Mouse (Mus musculus) lung, postnatal 36 days (tissue): Measurements from ENCODE around the gene Zbtb20.

Source experiments
- DNase-seq: peaks from one replicate; pipeline ENCODE4 v3.0.0; 2022; ENCODE audit warnings: mixed read lengths

The Zbtb20 gene

GRCm38 (mm10) chr16:43402888-43403287, 527.2 kb downstream of the Zbtb20 start:
- peak; percentile 30 for DNase-seq

DNA sequence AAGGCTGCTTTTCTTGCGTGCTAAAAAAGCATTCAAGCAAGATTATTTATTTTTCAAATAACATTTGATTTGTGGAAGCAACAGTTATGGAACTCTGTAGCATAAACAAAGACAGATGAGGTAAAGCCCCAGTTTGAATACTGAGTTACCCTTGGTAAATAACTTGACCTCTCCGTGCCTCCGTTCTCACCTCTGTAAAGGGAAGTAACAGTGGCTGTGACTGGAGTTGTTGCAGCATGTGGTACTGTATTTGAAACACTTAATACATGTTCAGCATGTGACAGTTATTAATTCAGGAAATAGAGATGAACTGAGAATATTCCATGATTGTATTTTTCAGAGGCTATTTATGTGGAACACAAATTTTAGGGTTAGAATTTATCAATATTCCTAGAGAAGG, 529.4 kb downstream of the Zbtb20 start:
- no peak for DNase-seq

DNA sequence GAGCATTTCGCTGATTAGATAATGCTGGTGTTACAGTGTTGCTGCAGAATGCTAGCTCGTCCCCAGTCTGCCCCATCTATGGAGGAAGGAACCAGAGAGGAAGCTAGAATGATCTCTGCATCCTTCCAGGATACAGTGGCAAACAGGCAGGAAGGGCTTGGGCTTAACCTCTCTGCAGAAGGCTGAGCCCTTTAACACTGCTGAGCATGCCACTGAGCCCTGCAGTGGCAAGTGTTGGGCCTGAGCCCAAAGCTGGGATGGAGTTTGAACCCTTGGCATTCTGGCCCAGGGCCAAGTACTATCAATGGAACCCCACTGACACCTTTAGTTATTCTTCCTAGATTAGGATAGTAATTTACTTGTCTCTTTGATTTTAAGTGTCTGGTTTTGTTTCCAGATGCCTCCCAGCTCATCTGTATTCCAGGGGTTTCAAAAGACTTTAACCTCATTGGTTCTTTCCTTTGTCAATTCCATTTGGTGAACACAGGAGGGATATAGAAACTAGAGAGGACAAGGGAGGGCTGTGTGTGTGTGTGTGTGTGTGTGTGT, 532.0 kb downstream of the Zbtb20 start:
- DNase-seq: no peak

DNA sequence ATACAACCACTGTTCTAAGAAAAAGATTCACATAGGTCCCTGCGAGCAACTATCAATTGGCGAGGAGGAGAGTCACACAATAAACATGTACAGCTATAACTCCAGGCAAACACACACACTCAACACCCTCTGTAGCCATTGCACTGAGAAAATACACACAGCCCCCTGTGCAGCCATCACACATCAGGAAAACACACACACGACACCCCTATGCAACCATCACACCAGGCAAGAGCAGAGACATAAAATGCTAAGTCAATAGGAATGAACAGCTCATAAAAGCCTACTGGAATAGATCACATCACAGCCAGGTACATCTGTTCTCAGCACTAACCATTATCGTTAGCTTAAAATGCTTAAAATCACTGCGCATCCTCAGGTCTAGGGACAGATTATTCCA, 532.9 kb downstream of the Zbtb20 start:
- no peak for DNase-seq

- peak; percentile 13 for DNase-seq
These were observed 533.6 kb downstream of the Zbtb20 start for GRCm38 (mm10) chr16:43409108-43409909.

DNA sequence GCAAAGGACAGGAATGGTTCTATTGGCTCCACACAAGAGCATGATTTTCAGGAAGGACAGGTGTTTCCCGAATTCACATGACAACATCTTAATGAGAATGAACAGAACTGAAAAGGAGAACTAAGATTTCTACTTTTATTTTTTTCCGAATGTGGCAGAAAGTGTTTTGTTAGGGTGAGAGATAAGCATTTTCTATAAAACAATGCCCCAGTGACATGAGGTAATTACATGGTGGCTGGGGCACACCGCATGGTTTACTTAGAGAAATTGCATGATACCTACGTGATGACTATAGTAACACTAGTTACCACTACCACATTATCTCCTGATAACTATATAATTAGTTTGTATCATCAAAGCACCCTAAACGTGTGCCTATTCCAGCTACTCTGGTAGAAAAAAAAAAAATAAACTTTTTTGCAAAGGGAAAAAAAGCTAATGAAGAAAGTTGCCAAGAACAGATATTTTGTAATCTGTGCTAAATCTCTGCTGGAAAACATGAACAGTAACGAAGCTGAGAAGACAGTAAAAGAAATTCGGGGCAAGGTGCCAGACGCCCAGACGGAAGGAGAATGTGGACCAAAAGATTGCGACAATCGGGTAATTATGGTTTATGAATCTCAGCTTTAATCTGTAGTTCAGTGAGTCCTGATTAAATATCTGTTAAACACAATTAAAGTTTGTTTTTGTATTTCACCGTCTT, 534.4 kb downstream of the Zbtb20 start:
- DNase-seq: peak; percentile 69

- DNase-seq: no peak
These were observed 534.9 kb downstream of the Zbtb20 start for GRCm38 (mm10) chr16:43410613-43410974.

DNA sequence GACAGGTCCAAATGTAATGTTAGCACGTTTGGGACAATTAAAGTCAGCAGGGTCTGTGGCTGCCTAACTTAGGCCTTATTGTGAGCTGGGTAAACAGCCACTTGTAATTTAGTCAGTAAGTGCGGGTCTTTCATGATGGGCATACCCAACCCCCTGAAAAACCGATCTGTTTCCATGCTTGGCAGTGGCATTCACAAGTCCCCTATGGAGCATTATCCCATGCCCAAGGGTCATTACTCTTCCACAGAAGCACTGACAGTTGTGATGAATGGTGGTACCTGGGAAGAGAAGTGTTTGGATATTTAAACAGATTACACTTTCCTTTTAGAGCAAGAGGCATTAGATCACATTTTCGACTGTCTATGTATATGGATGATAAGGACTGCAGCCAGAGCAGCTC, 540.2 kb downstream of the Zbtb20 start:
- no peak for DNase-seq

GRCm38 (mm10) chr16:43419923-43420322, 544.2 kb downstream of the Zbtb20 start:
- no peak for DNase-seq

GRCm38 (mm10) chr16:43428955-43429354, 553.3 kb downstream of the Zbtb20 start:
- no peak for DNase-seq

- DNase-seq: no peak
These were observed 554.3 kb downstream of the Zbtb20 start for GRCm38 (mm10) chr16:43430030-43430429.

DNA sequence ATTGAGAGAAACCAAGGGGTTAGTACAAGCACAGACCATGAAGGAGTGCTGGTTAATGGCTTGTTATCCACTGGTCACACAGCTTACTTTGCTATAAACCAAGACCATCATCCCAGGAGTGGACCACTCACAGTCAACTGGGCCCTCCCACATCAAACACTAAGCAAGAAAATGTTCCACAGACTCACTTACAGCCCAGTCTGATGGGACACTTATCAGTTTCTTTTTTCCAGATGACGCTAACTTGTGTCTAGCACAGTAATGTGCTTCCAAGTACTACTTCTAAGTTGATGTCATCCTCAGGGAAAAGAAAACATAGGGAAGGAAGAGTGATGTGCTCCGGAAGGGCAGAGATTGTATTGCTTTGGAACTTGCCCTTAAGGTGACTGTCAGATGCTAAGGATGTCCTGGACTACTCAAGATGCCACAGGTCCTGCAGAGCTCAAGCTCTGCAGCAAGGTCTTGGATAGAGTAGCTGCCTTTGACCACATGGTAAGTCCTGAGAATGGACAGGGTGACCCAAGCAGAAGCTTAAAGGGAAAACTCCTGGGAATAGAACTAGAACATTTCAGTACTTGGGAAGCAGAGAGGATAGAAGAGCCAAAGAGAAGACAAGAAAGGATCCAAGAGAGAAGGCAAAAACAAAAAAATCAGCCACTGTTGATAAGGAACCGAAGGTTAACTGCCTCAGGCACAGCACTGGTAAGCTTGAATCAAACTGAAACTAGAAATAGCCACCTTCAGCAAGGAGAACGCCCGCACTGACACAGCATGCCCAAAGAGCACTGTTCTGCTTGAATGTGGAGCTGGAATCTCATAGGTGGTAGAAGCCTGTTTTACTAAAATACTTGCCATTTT, 556.1 kb downstream of the Zbtb20 start:
- DNase-seq: no peak

GRCm38 (mm10) chr16:43434941-43435340, 559.3 kb downstream of the Zbtb20 start:
- peak; percentile 50 for DNase-seq

GRCm38 (mm10) chr16:43438878-43439371, 563.2 kb downstream of the Zbtb20 start:
- peak; percentile 32 for DNase-seq

GRCm38 (mm10) chr16:43441392-43441791, 565.7 kb downstream of the Zbtb20 start:
- no peak for DNase-seq

GRCm38 (mm10) chr16:43443034-43443433, 567.4 kb downstream of the Zbtb20 start:
- DNase-seq: no peak

GRCm38 (mm10) chr16:43448141-43448981, 572.7 kb downstream of the Zbtb20 start:
- no peak for DNase-seq

DNA sequence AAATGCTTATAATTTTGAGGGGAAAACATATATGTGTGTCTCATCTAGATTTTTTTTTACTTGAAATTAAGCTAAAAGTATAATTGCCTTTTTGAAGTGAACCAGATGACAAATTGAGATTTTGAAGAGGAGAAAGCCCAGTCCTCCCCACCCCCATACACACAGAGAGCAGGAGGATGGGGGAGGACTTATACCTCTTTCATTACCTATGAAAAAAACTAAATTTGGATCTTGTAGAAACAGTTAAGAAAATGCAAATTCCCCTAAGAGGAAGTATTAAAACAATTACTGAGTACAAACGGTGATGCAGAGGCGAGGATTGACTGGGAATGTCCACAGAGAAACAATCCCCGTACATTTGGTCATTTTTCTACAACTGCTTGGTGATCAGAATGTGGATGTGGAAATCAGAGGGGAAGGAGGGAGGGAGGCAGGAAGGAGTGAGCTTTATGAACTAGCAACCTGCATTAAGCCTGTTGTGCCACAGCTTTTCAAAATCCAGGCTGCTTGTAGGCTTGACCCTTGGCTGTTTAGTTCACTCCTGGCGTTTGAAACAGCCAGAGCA, 578.8 kb downstream of the Zbtb20 start:
- no peak for DNase-seq

DNA sequence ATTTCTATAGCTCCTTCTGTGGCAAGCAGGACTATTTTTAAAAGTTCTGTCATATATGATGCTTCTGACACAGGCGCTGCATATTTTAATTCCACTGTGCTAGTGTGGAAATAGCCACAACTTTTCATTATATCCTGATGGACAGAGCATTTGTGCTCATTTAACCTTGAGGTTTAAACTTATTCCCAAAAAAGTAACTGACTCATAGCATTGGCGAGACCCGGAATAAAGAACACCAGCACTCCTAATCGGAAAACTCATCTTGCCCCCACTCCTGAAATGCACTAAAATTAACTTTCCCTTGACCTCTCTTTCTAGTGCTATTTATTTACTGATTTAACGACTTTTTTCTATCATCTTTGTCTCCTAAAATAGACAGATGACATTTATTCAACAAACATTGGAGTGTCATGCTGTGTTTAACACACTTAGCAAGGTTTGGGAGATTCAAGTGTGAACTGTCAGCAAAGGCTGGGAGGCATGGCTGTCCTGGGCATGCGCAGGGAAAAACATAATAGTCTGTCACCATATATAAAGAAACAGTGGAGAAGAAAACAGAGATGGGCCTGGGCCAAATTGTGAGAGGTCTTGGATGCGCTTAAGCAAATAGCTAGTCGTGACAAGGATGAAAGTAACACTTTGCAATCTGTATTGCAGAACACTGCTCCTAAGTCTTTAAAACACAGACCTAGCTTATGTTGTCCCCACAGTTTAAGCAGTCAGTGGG, 580.9 kb downstream of the Zbtb20 start:
- no peak for DNase-seq

DNA sequence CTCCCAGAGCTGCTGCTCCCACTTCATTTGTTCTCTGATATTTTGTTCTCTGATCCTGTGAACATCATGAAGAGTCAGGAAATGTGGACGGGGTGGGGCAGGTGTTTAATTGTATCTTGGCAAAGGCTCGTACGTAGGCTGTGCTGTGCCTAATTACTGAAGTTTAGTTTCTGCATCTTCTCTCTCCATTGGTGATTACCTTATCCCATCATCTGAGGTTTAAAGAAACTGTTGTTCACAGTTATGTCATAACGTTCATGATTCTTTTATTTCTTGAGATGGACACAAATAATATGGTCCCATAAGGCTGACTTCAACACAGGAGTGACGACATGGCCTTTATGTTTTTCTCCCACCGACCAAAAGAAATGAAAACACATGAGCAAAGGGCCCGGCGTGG, 582.1 kb downstream of the Zbtb20 start:
- no peak for DNase-seq

DNA sequence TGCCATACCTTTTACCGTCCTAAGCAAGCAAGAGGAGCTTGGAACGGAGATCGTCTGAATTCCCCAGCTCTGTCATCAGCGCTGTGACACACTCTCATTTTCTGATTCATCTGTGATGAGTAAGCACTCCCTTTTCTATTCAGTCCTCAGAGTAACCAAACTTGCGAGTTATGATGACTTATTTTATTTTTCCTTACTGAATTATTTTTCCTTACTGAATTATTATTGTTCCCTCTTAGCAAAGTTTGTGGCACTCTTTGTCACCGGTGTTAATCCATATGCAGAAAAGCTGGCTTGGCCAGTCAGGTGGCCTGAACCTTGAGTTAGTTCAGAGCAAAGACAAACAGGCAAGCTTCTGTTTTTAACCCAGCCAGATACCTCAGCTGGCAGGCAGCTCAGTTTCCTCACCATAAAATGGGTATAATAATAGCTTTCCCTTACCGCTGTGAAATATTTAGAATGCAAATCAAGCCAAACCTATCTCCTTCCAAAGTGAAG, 583.1 kb downstream of the Zbtb20 start:
- DNase-seq: no peak
